Comparison of ENCODE assay signal across 15 mouse cellular contexts in the genomic region with DNA sequence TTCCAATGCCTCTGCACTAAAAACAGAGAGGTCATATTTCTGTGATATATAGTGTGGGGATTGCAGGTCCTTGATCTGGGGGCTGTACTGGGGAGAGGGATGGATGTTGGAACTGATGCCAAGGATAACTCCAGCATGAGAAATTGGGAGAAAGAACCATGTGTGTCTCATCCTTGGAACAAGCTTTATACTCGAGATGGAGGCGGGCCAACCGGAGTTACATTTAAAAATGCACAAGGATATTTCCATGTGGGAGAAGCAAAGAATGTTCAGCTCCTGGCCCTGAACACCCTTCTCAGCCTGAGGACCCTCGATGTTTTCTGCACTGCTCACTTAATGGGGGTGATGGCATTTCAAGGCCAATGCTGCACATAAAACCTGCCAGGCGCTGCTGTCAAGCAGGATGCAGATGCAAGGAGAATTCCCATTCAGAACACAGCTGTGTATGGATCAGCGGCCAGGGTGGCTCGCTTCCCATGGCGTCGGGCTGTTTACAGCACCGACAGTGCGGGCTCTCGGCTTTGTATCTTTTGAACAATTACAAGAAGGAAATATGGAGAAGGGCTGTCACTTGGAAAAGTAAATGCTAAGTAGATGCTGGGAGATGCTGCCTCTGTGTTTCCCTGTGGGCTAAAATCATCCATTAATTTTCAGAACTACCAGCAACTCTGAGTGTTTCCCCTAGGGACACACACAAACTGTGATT.
A peak's percentile ranks its signal among the peaks of the same experiment; 100 is the strongest.
DNase-seq lines count a peak whose midpoint lies in the region; ATAC-seq and TF ChIP-seq lines count a peak whose summit lies in the region.
"Had no signal": no experiment of that assay in that cellular context is flagged by ENCODE, and none has a peak within 500 bp of the region (broad histone marks: within the 10 kb centered on the region; RNA-seq: fewer than 3 reads in every experiment).

No protein-coding gene starts in this region.

- 0 out of 2 replicates have a peak, but pooled peaks cover 11% of the 10 kb centered on the region for H3K4me1 ChIP-seq in forebrain, postnatal 0 days (ENCODE audit: insufficient read depth)
- H3K4me1 ChIP-seq in midbrain, postnatal 0 days (ENCODE audit: insufficient read depth, low read length), result no peaks in the 10 kb centered on the region
- no peaks in the 10 kb centered on the region for H3K4me1 ChIP-seq in stomach, postnatal 0 days (replicated peaks; ENCODE audit: control insufficient read depth, insufficient read depth)
- H3K4me1 ChIP-seq: embryonic facial prominence, embryonic 12.5 days; liver, embryonic 15.5 days had no signal

- DNase-seq in gastrocnemius, postnatal 25 days, result peak; percentile 13
- no peak for DNase-seq in gastrocnemius, postnatal 10 days
- peak; percentile 49 for DNase-seq in brain, adult 2 months (ENCODE audit: low read depth, low spot score)
- DNase-seq in forebrain, postnatal 0 days, result peak; percentile 54
- peak; percentile 36 for DNase-seq in midbrain, postnatal 0 days (ENCODE audit: low spot score)
- DNase-seq in spleen, postnatal 36 days (ENCODE audit: low spot score in 2 of 2), result no peak
- no peak for DNase-seq in stomach, postnatal 0 days (ENCODE audit: low spot score)
- no peak for DNase-seq in embryo, embryonic 10.5 days (ENCODE audit: low spot score)
- DNase-seq: kidney, adult 2 months; left cerebral cortex, postnatal 4 days; lung, postnatal 4 days had no signal

- TF ChIP-seq CTCF in forebrain, postnatal 0 days (IDR thresholded peaks at IDR 0.05; ENCODE audit: low read depth), result no peak
- TF ChIP-seq CTCF in midbrain, postnatal 0 days (IDR thresholded peaks at IDR 0.05), result no peak
- no peak for TF ChIP-seq CTCF in stomach, postnatal 0 days (IDR thresholded peaks at IDR 0.05; ENCODE audit: low read depth)

- peak overlapping the region; percentile 35; the same call in 1 of the 2 replicates for H3K9ac ChIP-seq in forebrain, postnatal 0 days
- H3K9ac ChIP-seq in midbrain, postnatal 0 days (replicated peaks; ENCODE audit: low read length, poor library complexity, severe bottlenecking), result no peak overlapping the region
- H3K9ac ChIP-seq in stomach, postnatal 0 days (ENCODE audit: low read length), result no peak overlapping the region
- H3K9ac ChIP-seq: embryonic facial prominence, embryonic 12.5 days; liver, embryonic 15.5 days had no signal

- H3K4me3 ChIP-seq in forebrain, postnatal 0 days (ENCODE audit: low read depth, low read length), result no peak overlapping the region
- H3K4me3 ChIP-seq in midbrain, postnatal 0 days (ENCODE audit: low read depth, low read length), result no peak overlapping the region
- H3K4me3 ChIP-seq in stomach, postnatal 0 days (ENCODE audit: low read depth, low read length), result no peak overlapping the region
- H3K4me3 ChIP-seq: embryonic facial prominence, embryonic 12.5 days; liver, embryonic 15.5 days had no signal

- peak; percentile 64 for ATAC-seq in forebrain, postnatal 0 days
- ATAC-seq in midbrain, postnatal 0 days (ENCODE audit: low FRiP score), result no peak
- ATAC-seq in stomach, postnatal 0 days (ENCODE audit: low FRiP score, low TSS enrichment), result no peak
- ATAC-seq: activated CD4-positive, CD25-positive, alpha-beta regulatory T cell, adult 4 months; CD4-positive, CD25-positive, alpha-beta regulatory T cell, adult 4 months had no signal

- no peak for TF ChIP-seq EP300 in stomach, postnatal 0 days (optimal IDR thresholded peaks at IDR 0.05)

- H3K36me3 ChIP-seq in forebrain, postnatal 0 days (ENCODE audit: insufficient read depth), result no peaks in the 10 kb centered on the region
- no peaks in the 10 kb centered on the region for H3K36me3 ChIP-seq in midbrain, postnatal 0 days (ENCODE audit: insufficient read depth, low read length)
- no peaks in the 10 kb centered on the region for H3K36me3 ChIP-seq in stomach, postnatal 0 days (ENCODE audit: control insufficient read depth, insufficient read depth, low read length)
- H3K36me3 ChIP-seq: embryonic facial prominence, embryonic 12.5 days; liver, embryonic 15.5 days had no signal

- no peak overlapping the region for H3K4me2 ChIP-seq in forebrain, postnatal 0 days (ENCODE audit: low read depth)
- no peak overlapping the region for H3K4me2 ChIP-seq in midbrain, postnatal 0 days (ENCODE audit: low read depth, low read length, poor library complexity, severe bottlenecking)
- H3K4me2 ChIP-seq in stomach, postnatal 0 days (replicated peaks; ENCODE audit: low read depth), result no peak overlapping the region
- H3K4me2 ChIP-seq: embryonic facial prominence, embryonic 12.5 days; liver, embryonic 15.5 days had no signal

- 30% methylated on average over 12 of the region's 12 CpGs for WGBS in forebrain, postnatal 0 days
- 48% methylated on average over 12 of the region's 12 CpGs for WGBS in midbrain, postnatal 0 days
- 68% methylated on average over 12 of the region's 12 CpGs for WGBS in stomach, postnatal 0 days

- no peaks in the 10 kb centered on the region for H3K27me3 ChIP-seq in forebrain, postnatal 0 days (ENCODE audit: insufficient read depth, low read length)
- no peaks in the 10 kb centered on the region for H3K27me3 ChIP-seq in midbrain, postnatal 0 days (ENCODE audit: insufficient read depth, low read length)
- H3K27me3 ChIP-seq in stomach, postnatal 0 days (ENCODE audit: control insufficient read depth, insufficient read depth, low read length), result no peaks in the 10 kb centered on the region
- H3K27me3 ChIP-seq: embryonic facial prominence, embryonic 12.5 days; liver, embryonic 15.5 days had no signal

- no peaks in the 10 kb centered on the region for H3K9me3 ChIP-seq in forebrain, postnatal 0 days (ENCODE audit: low read length)
- no peaks in the 10 kb centered on the region for H3K9me3 ChIP-seq in midbrain, postnatal 0 days (ENCODE audit: low read length)
- no peaks in the 10 kb centered on the region for H3K9me3 ChIP-seq in stomach, postnatal 0 days (ENCODE audit: control insufficient read depth, low read length)
- H3K9me3 ChIP-seq: embryonic facial prominence, embryonic 12.5 days; liver, embryonic 15.5 days had no signal

- peak overlapping the region; percentile 29; the same call in 1 of the 2 replicates for H3K27ac ChIP-seq in forebrain, postnatal 0 days (ENCODE audit: low read depth, low read length)
- peak overlapping the region; percentile 52; the same call in 1 of the 2 replicates for H3K27ac ChIP-seq in midbrain, postnatal 0 days (ENCODE audit: low read depth, low read length)
- H3K27ac ChIP-seq in stomach, postnatal 0 days (replicated peaks), result no peak overlapping the region
- H3K27ac ChIP-seq: embryonic facial prominence, embryonic 12.5 days; liver, embryonic 15.5 days had no signal

Comparison
In these comparisons a context has a peak if more than half of its experiments do, and no peak if none do; other contexts are left out.
1. DNase-seq: peak in gastrocnemius, postnatal 25 days (single experiment), brain, adult 2 months (single experiment), forebrain, postnatal 0 days (single experiment) and midbrain, postnatal 0 days (single experiment); none in gastrocnemius, postnatal 10 days (single experiment), spleen, postnatal 36 days (0 of 2), stomach, postnatal 0 days (single experiment) and embryo, embryonic 10.5 days (single experiment).